Mouse (Mus musculus) megakaryocyte, embryonic 14.5 days (primary cell): ENCODE results near the gene Evc2.

Source experiments
- FLI1 ChIP-seq: IDR thresholded peaks from 2 replicates; pipeline ENCODE4 v1.6.1; 2012; ENCODE audit warnings: low read length, inconsistent platforms, mixed read lengths
- GATA1 ChIP-seq: IDR thresholded peaks from 3 replicates; pipeline ENCODE4 v1.6.1; 2012; ENCODE audit warnings: mixed read lengths, low read length, inconsistent platforms, borderline replicate concordance

GRCm38 (mm10) chr5:37332066-37332465 is 6.2 kb upstream of the Evc2 start:
- TF ChIP-seq GATA1 (no peak), FLI1 (no peak)
